Mouse (Mus musculus) urinary bladder, postnatal 10 days (tissue): ENCODE results near the gene Bik.
A peak's percentile ranks its signal among the peaks of the same experiment; 100 is the strongest.
"Not testable (repeated sequence)": the region's sequence is repeated elsewhere in the genome, so short reads cannot be mapped to it uniquely, and the experiment has no call there.

ENCODE experiments used
- DNase-seq: peaks from one replicate; pipeline ENCODE4 v3.0.0; 2022; ENCODE audit warnings: low spot score

The Bik gene

DNA sequence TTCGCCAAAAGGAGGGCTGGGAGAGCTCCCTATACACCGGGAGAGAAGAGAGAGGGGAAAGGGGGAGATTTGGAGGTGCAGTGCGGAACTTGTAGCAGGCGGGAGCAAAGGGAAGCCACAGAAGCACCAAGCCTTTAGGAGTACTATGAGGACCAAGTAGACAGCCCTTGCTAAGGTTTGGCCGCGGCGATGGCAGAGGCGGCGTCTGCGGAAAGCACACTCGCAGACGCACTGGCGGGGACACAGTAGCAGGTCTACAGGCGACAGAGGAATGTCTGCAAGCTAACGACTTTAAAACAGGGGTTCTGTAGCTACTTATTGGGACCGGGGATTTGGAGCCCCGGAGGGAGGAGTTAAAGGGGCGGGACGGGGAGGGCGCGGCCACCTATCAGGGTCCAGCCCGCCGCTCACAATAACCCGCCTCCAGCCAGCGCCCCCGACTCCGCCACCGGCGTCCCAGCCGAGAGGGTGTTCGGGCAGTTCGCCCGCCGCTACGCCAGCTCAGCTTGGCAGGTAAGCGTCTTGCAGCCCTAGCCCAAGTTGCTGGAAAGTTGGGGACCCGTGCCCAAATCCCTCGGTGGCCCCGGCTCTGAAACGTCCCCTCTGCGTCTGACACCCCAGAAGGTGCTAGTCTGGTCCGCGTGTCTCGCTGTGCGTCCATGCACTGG is at the start of gene Bik:
Bik (plus strand) TSS at position 439 of the 668 bp plus-strand sequence.
- peak; percentile 24 for DNase-seq

DNA sequence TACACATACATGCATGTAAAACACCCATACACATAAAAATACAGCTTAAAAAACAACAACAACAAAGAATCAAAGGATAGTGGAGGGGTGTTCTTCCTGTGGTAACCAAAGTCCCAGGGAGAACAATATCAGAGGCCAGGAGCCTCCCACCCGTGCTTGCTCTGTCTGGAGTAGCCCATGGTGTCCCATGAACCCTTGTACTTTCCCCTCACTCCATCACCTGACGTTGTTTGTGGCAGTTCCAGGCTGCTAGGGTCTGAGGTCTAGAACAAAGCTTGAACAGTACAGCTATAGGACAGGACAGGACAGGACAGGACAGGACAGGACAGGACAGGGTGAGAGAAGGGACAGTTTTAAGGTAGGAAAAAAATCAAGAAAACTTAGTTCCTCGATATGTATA is 48.6 kb upstream of the Bik start:
- no peak for DNase-seq

DNA sequence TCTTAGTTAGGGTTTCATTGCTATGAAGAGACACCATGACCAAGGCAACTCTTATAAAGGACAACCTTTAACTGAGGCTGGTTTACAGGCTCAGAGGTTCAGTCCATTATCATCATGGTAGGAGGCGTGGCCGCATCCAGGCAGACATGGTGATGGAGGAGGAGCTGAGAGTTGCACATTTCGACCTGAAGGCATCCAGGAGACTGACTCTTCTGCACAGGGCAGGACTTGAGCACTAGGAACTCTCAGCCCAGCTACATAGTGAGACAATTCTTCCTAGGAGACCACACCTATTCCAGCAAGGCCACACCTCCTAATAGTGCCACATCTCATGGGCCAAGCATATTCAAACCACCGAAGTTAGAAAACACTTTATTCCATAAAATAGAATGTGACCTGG is 46.8 kb upstream of the Bik start:
- no peak for DNase-seq

DNA sequence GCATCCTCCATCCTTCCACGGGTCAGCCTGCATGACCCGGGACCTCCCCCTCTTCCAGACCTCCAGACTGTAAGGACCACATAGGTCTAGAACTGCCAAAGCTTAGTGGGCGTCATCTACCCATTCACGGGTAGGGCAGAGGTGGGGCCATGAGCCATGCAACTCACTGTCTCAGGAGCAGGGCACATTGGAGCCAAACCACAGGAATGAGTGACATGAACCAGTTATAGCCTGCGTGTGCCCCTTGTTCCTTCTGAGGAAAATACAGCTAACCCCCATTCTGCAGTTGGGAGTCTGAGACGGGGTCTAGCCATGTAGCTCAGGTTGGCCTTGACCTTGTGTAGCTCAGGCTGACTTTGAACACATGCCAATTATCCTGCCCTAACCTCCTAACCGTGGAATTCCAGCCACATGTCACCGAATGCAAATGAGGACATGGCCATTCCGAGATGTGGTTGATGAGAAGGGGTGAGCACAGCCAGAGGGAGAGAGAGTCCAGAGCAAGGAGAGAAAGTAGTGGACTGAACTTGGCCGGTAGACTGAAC is 45.4 kb upstream of the Bik start:
- no peak for DNase-seq

DNA sequence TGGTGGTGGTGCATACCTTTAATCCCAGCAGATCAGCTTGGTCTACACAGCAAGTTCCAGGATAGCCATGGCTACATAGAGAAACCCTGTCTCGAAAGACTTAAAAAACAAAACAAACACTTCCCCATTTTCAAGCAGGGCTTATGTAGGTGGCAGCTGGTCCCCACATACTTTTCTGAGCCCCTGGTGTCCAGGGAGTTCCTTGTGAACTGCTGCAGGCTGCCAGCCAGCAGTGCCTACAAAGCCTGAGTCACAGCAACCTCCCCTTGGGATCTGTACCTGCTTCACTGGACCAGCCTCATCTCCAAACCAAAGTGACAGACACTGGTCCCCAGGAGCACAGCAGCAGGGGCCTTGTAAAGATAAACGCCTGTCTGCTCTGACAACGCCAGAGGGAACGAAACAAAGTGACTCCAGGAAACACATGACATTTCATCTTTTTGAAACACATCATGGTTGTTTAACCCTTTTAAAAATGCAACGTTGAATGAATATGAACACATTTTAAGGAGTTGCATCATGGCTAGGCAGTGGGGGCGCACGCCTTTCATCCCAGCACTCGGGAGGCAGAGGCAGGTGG is 43.9 kb upstream of the Bik start:
- DNase-seq, result no peak

DNA sequence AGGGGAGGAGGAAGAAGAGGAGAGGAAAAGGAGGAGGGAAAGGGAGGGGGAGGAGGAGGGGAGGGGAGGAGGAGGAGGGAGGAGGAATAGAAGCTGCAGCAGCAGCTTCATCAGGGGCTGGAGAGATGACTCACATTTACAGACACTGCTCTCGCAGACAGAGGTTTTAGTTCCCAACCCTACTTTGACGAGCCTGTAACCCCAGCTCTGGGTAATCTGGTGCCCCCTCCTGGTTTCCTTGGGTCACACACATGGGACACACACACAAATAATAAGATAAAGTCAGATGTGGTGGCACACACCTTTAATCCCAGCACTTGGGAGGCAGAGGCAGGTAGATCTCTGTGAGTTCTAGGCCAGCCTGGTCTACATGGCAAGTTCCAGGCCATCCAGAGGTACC is 43.2 kb upstream of the Bik start:
- DNase-seq, result no peak

DNA sequence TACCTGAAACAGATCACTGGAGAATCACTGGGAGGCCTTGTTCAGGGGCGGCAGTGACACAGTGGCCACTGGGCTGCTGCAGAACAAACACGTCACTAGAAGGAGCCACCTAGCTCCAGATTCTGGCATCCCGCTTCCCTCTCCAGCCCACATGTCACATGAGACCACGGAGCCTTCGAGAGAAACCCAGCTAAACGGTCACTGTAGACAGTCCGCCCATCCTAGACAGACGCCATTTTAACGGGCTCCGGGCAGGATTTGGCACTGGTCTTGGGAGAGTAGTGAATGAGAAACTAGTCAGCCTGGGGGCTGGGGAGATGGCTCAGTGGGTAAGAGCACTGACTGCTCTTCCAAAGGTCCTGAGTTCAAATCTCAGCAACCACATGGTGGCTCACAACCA is 42.4 kb upstream of the Bik start:
- no peak for DNase-seq

DNA sequence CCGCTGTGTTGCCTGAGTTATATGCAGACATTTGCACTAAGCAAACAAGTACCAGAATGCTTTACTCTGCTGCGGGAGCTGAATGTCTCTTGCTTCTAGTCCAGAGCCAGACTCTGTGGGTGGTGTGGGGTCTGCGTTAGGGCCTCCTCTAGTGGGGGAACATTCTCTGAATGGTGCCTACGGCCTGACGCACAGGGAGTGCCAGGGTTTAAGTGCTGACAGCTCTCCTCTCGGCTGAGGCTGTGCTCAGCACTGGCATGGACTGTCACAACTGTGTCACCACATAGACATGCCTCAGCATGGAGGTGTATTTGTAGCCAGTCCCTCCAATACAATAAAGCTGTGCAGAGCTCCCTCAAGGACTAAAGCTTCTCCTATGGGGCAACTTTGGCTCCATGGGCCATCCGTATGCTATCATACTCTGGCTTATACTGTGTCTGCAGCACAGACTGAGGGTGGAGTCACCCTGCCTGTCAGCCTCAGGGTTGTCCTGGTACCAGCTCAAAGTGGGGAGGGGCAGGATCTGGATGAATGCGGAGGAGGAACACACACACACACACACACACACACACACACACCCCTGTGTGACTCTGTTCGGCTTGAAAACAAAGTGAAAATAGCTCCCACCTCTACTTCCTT is 39.1 kb upstream of the Bik start:
- DNase-seq, result no peak

DNA sequence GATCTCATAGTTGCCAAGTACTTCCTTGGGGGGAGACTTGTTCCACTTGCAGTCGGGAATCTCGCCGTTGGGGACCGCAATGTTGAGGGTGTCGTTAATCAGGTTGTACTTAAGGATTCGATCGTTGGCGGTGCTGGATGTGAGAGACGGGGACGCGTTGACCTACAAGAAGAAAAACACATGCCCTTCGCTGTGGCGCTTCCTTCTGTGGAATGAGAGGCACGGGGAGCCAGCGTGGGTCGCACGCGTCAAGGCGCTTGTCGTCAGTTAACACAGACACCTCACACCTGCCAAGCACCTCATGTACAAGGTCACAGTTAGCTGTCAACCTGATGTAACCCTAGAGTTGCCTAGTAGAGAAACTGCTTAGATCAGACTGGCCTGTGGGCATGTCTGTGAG is 37.2 kb upstream of the Bik start:
- DNase-seq, result no peak

DNA sequence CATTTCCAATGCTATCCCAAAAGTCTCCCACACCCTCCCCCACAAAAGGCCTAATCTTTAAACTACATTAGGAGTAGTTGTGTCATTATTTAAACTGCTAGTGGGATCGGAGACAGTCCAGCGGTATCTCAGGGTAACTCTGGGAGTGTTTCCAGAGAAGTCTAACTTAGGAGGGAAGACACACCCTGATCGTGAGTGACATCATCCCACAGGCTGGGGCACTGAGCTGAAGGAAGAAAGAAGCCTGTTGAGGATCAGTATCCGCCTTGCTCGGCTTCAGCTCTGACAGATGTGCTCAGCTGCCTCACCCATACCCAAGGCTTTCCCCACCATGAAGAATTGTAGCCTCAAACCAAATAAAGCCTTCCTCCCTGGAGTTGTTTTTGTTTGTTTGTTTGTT is 34.8 kb upstream of the Bik start:
- DNase-seq, result no peak

DNA sequence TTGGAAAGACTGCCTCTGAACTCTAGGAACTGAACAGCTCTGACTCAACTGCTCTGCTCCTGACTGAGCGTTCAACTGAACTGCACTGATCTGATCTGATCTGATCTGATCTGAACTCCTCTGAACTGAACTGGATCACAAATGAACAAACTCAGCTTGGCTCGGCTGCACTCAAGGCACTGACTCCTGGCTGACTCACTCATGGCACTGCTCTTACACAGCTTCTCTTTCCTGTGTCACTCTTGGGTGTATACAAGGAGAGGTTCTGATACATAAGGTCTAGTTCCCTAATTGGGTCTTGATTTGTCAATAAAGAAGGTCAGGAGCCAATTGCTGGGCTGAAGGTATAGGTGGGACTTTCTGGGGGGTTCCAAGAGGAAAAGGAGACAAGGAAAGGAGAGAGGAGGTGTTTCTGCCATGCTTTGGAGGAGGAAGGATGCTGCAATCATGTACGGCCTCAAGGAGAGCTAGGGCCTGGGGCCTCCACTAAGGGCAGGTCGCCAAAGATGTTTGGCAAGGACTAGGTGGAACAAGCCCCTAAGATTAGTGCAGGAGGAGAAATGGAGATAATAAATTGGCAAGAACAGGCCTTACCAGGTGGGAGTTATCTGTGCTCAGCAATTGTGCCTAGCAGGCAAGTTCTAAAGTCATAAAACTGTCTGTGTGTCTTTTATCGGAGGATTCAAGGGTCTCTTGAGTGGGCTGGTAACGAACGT is 32.6 kb upstream of the Bik start:
- no peak for DNase-seq

DNA sequence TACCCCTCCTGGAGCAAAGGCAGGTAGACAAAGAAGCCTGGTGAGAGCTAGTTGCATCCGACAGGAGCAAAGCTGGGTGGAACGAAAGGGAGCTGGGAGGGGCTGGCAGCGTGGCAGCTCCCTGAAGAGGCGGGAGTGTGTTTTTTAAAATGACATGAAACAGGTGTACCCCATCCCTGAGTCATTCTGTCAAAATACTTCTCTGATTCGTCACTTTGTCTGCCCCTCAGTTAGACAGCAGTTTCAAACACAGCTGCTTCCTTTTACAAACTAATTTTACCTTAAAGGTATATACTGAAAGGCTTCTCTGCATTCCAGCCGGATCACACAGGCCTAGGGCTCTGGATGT is 32.1 kb upstream of the Bik start:
- no peak for DNase-seq

DNA sequence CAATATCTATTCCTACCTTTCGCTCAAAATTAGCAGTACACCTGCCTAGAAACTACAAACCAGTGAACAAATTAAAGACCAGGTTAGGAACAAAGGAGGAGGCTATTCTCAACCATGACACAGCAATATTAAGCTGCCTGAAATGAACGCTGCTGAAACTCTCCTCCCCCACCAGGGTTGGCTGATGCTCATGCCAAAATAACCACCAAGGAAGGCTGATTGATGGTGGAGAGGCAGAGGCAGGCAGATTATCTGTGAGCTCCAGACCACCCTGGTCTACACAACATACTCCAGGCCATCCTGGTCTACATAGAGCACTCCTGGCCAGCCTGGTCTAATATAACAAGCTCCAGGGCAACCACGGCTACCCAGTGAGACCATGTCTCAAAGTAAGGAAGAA is 31.5 kb upstream of the Bik start:
- no peak for DNase-seq

DNA sequence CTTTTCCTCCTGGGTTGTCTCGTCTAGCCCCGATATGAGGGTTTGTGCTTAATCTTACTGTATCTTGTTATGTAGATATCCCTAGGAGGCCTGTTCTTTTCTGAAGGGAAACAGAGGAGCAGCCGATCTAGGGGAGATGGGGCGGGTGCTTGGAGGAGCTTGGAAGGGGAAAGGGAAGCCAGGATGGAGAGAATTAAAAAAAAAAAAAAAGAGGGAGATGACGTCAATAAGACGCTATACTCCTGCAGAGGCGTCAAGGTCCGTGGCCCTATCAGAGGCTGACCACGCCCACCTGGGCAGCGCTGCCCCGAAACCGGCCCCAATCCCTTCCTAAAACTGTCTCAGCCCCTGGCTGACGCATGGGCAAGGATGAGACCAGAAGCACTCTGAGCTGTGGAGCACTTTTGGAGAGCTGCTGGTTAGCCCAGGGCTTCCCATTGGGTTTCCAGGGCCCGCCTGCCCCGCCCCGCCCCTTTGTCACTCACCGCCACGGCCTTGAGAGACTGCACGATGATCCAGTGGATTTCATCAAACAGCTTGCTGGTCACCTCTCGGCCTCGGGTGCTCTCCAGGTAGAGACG is 30.8 kb upstream of the Bik start:
- no peak for DNase-seq

DNA sequence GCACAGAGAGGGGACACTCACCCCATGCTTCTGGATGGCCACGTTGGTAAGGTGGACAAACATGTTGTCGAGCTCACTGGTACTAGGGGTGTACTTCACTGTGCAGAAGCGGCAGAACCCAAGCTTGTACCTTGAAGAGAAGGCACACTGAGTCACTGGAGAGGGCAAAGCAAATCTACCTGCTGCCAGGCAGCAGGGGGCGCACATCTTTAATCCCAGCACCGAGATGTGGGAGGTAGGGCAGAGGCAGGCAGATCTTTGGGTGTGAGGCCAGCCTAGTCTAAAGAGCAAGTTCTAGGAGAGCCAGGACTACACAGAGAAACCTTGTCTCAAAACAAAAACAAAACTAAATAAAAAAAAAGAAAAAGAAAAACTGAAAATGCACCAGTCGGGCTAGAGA is 29.4 kb upstream of the Bik start:
- no peak for DNase-seq

DNA sequence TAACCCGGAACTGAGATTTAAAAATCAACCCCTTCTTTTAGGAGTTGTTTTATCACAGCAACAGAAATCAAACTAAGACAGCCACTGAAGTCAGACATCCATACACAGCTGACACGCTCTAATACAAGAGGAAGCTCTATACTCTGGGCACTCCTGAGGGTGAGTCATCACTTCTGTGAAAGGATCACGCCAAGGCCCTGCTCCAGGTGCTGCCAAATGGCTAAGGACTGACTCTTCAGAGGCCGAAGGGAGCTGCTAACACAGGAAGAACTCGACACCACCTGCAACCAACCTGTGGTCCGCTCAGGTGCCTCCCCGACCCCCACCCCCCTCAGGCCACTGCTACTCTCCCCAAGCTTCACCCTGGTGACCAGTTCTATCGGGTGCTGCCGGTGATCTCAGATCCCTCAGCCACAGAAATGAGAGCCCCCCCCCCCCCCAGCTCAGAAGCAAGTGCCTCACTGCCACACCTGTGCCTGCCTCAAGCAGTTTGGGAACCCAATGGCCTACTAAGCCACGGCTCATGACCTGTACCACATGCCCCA is 27.4 kb upstream of the Bik start:
- no peak for DNase-seq

DNA sequence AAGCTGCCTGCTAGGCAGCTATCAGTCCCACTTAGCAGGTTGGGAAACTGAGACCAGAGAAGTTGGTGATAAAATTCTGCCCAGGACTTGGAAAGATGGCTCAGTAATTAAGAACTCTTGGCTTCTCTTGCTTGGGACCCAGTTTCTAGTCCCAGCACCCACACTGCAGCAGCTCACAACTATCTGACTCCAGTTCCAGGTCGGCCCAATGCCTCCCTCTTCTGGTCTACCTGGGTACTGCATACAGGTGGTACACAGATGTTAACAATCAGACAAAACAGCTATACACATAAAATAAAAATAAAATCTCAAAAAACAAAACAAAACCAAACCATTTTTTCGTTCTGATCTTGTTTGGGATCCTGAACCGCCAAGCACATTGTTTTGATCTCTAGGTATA is 26.3 kb upstream of the Bik start:
- no peak for DNase-seq

DNA sequence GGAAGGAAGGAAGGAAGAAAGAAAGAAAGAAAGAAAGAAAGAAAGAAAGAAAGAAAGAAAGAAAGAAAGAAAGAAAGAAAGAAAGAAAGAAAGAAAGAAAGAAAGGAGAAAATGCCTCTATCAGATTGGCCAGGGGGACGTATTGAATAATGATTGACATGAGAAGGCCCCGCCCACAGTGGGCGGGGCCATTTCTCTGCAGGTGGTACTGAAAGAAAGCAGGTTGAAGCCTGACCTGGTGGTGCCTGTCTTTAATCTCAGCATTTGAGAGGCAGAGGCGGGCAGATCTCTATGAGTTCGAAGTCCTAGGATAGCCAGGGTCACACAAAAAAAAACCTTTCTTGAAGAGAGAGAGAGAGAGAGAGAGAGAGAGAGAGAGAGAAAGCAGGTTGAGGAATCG is 25.2 kb upstream of the Bik start:
- DNase-seq, result not testable (repeated sequence)

DNA sequence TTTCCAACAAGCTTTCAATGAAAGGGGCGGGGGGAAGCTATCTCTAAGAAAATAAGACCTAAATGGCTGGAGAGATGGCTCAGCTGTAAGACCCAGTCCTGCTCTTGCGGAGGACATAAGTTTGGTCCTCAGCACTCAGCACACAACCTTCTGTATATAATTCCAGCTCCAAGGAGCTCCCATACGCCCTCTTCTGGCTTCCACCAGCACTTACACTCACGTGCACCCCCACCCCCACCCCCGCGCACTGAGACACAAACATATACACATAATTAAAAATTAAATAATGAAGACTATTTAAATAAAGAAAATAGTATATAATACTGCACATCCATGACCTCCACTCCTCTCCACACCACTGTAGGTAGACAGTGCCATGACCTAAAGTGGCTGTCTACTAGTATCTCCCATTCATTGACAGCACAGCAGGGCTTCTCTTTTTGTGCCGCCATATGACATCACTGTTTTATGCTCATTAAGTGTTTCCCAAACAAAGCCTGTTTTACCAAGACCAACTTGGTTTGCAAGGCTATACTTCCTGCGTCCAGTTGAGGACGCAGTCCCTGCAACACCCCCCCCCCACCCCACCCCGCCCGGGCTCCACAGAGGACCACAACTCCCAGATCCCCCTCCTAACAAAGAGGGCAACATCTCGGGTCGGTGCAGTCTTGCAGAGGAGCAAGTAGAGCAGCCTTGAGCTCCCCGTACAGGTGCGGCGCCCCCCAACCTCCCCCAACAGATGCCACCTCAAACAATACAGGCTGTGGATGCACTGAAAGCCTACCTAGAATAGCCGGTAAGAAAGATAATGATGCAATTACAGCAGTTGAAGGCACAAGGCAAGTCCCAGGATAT is 16.5 kb upstream of the Bik start:
- no peak for DNase-seq

DNA sequence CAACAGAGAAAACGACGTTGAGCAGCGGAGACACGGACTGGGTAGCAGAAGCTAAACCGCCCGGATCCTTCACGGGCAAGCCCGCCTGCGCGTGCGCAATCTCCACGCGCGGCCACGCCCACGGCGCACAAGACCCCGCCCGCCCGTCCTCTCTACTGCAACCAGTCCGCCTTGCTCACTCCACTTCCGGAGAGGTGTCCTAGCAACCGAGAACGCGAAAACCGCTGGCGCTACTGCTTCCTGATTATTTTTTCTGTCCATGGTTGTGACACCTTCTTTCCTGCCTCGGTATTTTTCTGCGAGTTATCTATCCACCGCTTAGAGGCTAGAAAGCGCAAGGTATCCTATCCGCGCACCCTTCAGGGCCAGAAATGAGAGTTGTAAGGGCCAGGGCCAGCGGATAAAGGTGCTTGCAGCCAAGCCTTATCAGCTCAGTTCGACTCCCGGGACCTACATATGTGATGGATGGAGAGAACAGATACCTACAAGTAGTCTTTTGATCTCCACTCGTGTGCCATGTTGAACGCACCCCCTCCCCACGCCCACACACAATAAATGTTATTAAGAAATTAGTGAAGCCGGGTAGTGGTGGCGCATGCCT is 15.8 kb upstream of the Bik start, which contains the start of gene Ttll1:
Ttll1 (minus strand) TSS at position 89 of the 601 bp plus-strand sequence.
- DNase-seq, result peak; percentile 78
